Mouse (Mus musculus) kidney, embryonic 16.5 days (tissue): ENCODE results near the gene 4930435E12Rik. TPM values are rescaled to one million over a fixed set of nuclear protein-coding genes. Genes with fewer than 3 reads are reported as not detected.

ENCODE experiments used
- ATAC-seq: fragments of 200-750 bp; cut with Nextera tagmentation; 2 replicates; pipeline ENCODE4 v1.8.0; 2017; ENCODE audit warnings: moderate TSS enrichment; ENCODE audit not compliant: low FRiP score, low TSS enrichment
- H3K27ac ChIP-seq: fragments of 300-500 bp; sonication (generic); 2 replicates; pipeline ENCODE4 v1.5.1; 2014; ENCODE audit warnings: low read length
- H3K27me3 ChIP-seq: fragments of 300-500 bp; sonication (generic); 2 replicates; pipeline ENCODE4 v1.6.1; 2014; ENCODE audit warnings: low read length, control low read depth, mixed read lengths; ENCODE audit not compliant: insufficient read depth
- H3K36me3 ChIP-seq: fragments of 300-500 bp; sonication (generic); 2 replicates; pipeline ENCODE4 v1.6.1; 2014; ENCODE audit warnings: low read length, control low read depth, mixed read lengths; ENCODE audit not compliant: insufficient read depth
- H3K4me1 ChIP-seq: fragments of 300-500 bp; sonication (generic); 2 replicates; pipeline ENCODE4 v1.6.1; 2014; ENCODE audit warnings: low read length, control low read depth, mixed read lengths; ENCODE audit not compliant: insufficient read depth
- H3K4me2 ChIP-seq: fragments of 300-500 bp; sonication (generic); replicated peaks from 2 replicates; pipeline ENCODE4 v1.6.1; 2014; ENCODE audit warnings: low read depth, low read length
- H3K4me3 ChIP-seq: fragments of 300-500 bp; sonication (generic); 2 replicates; pipeline ENCODE4 v1.5.1; 2014; ENCODE audit warnings: mild to moderate bottlenecking, low read length
- H3K9ac ChIP-seq: fragments of 300-500 bp; sonication (generic); replicated peaks from 2 replicates; pipeline ENCODE4 v1.6.1; 2014; ENCODE audit warnings: low read length
- H3K9me3 ChIP-seq: fragments of 300-500 bp; sonication (generic); 2 replicates; pipeline ENCODE4 v1.6.1; 2016; ENCODE audit warnings: low read length, control low read depth
- WGBS: fragments of 180-500 bp; shearing (Covaris S2); extraction: QIAGEN DNeasy Blood & Tissue Kit; methylation state at CpG from one replicate; pipeline ENCODE4 v1.1.7; 2014; 5-methylcytosine and 5-hydroxymethylcytosine counted together
- polyA plus RNA-seq: library from polyadenylated mRNA; unstranded; fragments of >200 nt; fragmentation: Nextera tagmentation; extraction: Ambion mirVana; gene quantifications from 2 replicates; pipeline ENCODE4 v1.2.1, GENCODE M21; 2015

4930435E12Rik gene
- polyA plus RNA-seq, 1 experiment from 2014 or later = not detected

DNA sequence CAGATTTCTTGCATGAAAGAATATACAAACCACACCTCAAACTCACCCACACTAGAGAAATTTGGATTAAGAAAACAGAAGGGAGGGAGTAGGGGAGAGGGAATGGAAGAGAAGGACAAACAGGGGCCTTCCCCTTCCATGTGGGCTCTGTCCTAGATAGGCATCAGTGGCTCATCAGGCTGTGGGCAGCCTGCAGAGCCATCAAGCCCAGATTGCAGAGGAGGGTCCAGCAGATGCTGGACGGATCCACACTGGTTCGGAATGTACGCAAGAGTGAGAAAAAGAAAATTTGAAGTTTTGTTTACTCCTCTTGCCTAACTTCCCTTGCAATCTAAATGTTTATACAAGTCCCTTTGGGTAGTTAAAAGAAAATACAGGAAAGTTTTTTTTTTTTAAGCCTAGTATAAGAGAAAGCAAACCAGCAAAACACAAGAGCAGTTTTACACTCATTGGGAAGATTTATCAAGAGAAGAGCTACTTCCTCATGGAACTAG is 29.5 kb downstream of the 4930435E12Rik start:
- no peaks in the 10 kb centered on the region for H3K36me3 ChIP-seq
- H3K4me1 ChIP-seq = 0 out of 2 replicates have a peak, but pooled peaks cover 3% of the 10 kb centered on the region
- H3K9me3 ChIP-seq = no peaks in the 10 kb centered on the region
- H3K4me2 ChIP-seq = no peak overlapping the region
- no peak overlapping the region for H3K9ac ChIP-seq
- H3K27ac ChIP-seq = no peak overlapping the region
- H3K4me3 ChIP-seq = no peak overlapping the region
- no peak for ATAC-seq
- H3K27me3 ChIP-seq = no peaks in the 10 kb centered on the region
- 62% methylated on average over 3 of the region's 3 CpGs for WGBS

DNA sequence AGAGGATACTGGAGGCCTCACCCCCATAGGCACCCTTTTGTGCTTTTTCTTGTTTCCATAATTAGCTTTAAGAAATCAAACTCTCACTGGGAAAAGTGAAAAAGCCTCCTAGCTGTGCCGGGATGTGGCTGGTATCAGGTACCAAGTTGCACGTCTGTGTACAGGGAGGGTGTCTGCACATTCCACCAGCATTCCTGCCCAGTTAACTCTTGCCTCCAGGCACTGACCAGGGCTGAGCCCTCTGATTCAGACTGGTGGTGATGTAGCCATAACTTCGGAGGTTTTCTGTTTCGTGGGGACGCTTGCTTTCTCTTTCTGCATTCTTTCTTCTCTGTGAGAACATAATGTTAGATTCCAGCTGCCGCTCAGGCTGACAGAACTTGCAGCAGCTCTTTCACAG is 35.4 kb downstream of the 4930435E12Rik start:
- Histone ChIP-seq H3K27ac (no peak overlapping the region), H3K9ac (no peak overlapping the region), H3K4me1 (no peaks in the 10 kb centered on the region), H3K4me3 (no peak overlapping the region), H3K27me3 (no peaks in the 10 kb centered on the region), H3K4me2 (no peak overlapping the region), H3K36me3 (no peaks in the 10 kb centered on the region), H3K9me3 (no peaks in the 10 kb centered on the region)
- ATAC-seq = no peak
- 39% methylated on average over 6 of the region's 6 CpGs for WGBS

DNA sequence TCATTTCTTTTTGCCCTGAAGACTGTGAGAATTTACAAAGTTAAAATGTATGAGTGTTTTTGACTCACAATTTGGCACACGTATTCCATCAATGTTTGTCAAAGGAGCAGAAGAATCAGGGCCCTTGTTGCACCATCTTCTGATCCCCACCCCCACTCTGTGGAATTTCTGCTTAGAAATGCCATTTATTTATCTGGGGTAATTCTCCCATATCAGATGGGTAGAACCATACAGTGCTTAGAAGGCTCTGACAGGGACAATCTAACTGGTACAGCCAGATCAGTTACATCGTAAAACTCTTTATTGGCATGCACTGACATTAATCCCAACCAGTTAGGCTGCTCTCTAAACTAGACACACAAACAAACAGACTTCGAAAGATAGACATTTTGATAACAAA is 38.6 kb downstream of the 4930435E12Rik start:
- no peak overlapping the region for H3K4me3 ChIP-seq
- H3K9me3 ChIP-seq = no peaks in the 10 kb centered on the region
- H3K4me1 ChIP-seq = no peaks in the 10 kb centered on the region
- H3K4me2 ChIP-seq = no peak overlapping the region
- 61% methylated on average over 3 of the region's 3 CpGs for WGBS
- H3K36me3 ChIP-seq = no peaks in the 10 kb centered on the region
- ATAC-seq = no peak
- no peak overlapping the region for H3K27ac ChIP-seq
- H3K27me3 ChIP-seq = no peaks in the 10 kb centered on the region
- H3K9ac ChIP-seq = no peak overlapping the region

DNA sequence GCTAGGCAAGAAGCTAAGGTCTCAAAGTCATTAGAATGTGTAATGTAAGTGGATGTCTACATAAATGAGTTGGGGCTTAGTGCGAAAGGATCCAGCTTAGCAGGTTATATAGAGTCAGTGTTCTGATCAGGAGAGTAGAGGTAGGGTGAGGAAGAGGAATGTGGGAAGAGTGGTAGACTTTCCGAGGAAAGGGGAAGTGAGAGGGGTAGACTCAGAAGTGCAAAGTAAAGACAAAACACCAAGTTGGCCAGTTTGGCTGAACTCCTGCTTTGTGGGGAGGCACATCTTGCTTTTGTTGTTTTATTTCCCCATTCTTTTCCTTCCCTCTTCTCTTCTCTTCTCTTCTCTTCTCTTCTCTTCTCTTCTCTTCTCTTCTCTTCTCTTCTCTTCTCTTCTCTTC is 39.5 kb downstream of the 4930435E12Rik start:
- WGBS = 92% methylated on average over 2 of the region's 2 CpGs
- Histone ChIP-seq H3K9me3 (no peaks in the 10 kb centered on the region), H3K27me3 (no peaks in the 10 kb centered on the region), H3K4me1 (no peaks in the 10 kb centered on the region), H3K4me3 (no peak overlapping the region), H3K9ac (no peak overlapping the region), H3K4me2 (no peak overlapping the region), H3K27ac (no peak overlapping the region), H3K36me3 (no peaks in the 10 kb centered on the region)
- no peak for ATAC-seq

DNA sequence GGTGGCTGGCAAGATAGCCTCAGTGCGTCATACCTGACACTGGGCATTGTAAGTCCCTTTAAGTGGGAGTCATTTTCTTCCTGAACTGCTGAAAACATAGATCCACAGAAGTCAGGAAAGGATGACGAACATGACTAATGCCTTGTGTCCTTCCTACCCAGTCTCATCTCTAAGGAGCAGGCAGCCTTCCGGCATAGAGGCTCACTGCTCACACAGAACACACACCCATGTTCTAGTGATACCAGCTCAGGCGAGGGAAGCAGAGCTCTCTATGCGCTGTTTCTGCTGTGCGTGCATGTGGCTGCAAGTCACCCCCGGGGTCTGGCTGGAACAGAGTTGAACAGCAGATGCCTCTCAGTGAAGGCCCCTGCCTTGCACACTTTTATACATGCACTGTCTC is 43.2 kb downstream of the 4930435E12Rik start:
- H3K4me2 ChIP-seq = no peak overlapping the region
- no peak for ATAC-seq
- H3K4me3 ChIP-seq = no peak overlapping the region
- no peaks in the 10 kb centered on the region for H3K36me3 ChIP-seq
- no peaks in the 10 kb centered on the region for H3K9me3 ChIP-seq
- H3K27ac ChIP-seq = no peak overlapping the region
- WGBS = 84% methylated on average over 7 of the region's 7 CpGs
- H3K4me1 ChIP-seq = no peaks in the 10 kb centered on the region
- H3K27me3 ChIP-seq = no peaks in the 10 kb centered on the region
- no peak overlapping the region for H3K9ac ChIP-seq

DNA sequence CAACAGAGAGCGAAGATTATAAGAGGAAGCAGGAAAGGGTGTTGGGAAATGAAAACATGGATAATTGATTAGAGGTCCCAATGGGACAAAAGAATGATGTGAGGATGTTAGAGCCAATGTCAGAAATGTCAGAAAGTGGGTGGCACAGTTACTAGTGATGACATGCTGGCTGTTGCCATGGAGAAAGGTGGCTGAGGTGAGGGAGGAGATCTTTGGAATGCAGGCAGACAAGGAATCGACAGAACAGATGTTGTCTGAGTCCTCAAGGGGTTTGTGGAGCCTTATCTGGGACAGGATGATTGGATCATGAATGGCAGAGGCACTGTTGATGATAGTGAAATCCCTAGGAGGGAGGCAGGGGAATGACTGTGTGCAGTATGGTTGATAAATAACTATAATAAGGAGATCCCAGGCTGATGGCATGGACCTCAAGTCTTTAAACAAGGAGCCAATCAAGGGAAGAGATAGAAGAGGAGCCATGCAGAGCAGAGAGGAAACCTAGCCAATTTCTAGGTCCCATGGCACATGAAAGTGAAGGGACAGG is 46.0 kb downstream of the 4930435E12Rik start:
- Histone ChIP-seq H3K4me2 (no peak overlapping the region), H3K9ac (no peak overlapping the region), H3K36me3 (no peaks in the 10 kb centered on the region), H3K27me3 (no peaks in the 10 kb centered on the region), H3K27ac (no peak overlapping the region), H3K4me3 (no peak overlapping the region), H3K4me1 (no peaks in the 10 kb centered on the region), H3K9me3 (no peaks in the 10 kb centered on the region)
- no peak for ATAC-seq
- 44% methylated on average over 2 of the region's 2 CpGs for WGBS

DNA sequence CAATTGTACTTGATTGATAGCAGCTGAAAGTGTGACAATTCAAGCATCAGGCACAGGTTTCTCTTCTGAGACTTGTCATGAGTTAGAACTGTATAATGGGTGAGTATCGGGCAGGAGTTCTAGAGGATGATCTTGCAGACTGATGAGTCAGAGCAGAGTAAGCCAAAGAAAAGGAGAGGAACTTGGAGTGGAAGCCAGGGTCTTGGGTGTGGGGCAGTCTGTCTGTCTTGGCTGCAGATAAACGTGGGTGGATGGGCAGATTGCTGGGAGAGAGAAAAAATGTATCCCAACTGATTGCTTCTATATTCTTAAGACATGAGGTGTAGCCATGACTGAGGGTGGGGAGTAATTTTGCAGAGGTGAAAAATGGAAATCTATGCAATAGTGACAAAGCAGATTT is 46.6 kb downstream of the 4930435E12Rik start:
- no peak overlapping the region for H3K4me3 ChIP-seq
- H3K27ac ChIP-seq = no peak overlapping the region
- 72% methylated on average over 2 of the region's 2 CpGs for WGBS
- no peaks in the 10 kb centered on the region for H3K4me1 ChIP-seq
- H3K36me3 ChIP-seq = no peaks in the 10 kb centered on the region
- no peaks in the 10 kb centered on the region for H3K27me3 ChIP-seq
- no peak overlapping the region for H3K9ac ChIP-seq
- no peak overlapping the region for H3K4me2 ChIP-seq
- H3K9me3 ChIP-seq = no peaks in the 10 kb centered on the region
- ATAC-seq = no peak

DNA sequence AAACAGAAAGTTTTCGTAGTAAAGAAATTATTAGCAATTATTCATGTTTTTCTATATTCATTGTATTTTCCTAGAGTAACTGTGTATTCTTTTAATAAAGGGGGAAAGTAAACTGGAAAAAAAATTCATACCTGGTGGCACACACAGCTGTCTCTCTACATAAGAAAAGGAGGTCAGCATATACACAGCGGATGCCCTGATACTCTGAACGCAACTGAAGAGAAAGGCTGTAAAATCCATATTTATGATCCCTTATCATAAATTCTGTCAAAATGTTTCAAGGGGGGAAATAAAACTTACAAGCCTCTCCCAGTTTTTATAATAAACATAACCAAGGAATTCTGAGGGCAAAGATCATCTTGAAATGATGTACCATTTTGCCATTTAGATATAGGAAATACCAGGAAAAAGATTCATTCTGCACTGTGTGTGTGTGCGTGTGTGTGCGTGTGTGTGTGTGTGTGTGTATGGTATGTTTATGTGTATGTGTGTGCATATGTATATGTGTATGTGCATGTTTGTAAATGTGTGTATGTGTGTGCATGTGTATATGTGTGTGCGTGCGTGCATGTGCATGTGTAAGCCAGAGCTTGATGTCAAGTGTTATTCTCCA is 47.5 kb downstream of the 4930435E12Rik start:
- 86% methylated on average over 7 of the region's 7 CpGs for WGBS
- H3K9me3 ChIP-seq = no peaks in the 10 kb centered on the region
- no peak overlapping the region for H3K9ac ChIP-seq
- H3K4me3 ChIP-seq = no peak overlapping the region
- H3K4me1 ChIP-seq = no peaks in the 10 kb centered on the region
- H3K27ac ChIP-seq = no peak overlapping the region
- H3K36me3 ChIP-seq = no peaks in the 10 kb centered on the region
- H3K4me2 ChIP-seq = no peak overlapping the region
- ATAC-seq = no peak
- no peaks in the 10 kb centered on the region for H3K27me3 ChIP-seq

DNA sequence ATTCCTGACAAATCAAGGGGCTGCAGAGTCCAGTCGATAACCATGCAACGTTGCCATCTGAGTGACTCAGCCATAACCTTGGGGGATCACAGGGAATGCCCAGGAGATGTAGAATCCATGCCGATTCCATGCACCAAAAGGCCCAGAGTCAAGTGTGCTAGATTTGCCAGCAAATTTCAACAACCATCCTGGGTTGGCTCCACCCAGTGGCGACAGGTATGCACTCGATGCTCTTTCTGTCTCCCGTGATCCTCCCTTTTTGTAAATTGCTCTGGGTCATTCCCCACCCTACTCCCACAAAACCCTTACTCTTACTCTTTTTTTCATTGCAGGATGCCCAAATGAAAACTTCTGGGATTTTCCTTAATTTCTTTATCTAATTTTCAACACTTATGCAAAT is 52.2 kb downstream of the 4930435E12Rik start:
- Histone ChIP-seq H3K9ac (no peak overlapping the region), H3K27ac (no peak overlapping the region), H3K4me1 (peaks cover 20% of the 10 kb centered on the region; the same call in 1 of the 2 replicates), H3K9me3 (no peaks in the 10 kb centered on the region), H3K4me3 (no peak overlapping the region), H3K27me3 (no peaks in the 10 kb centered on the region), H3K4me2 (no peak overlapping the region), H3K36me3 (no peaks in the 10 kb centered on the region)
- WGBS = 56% methylated on average over 6 of the region's 6 CpGs
- no peak for ATAC-seq

DNA sequence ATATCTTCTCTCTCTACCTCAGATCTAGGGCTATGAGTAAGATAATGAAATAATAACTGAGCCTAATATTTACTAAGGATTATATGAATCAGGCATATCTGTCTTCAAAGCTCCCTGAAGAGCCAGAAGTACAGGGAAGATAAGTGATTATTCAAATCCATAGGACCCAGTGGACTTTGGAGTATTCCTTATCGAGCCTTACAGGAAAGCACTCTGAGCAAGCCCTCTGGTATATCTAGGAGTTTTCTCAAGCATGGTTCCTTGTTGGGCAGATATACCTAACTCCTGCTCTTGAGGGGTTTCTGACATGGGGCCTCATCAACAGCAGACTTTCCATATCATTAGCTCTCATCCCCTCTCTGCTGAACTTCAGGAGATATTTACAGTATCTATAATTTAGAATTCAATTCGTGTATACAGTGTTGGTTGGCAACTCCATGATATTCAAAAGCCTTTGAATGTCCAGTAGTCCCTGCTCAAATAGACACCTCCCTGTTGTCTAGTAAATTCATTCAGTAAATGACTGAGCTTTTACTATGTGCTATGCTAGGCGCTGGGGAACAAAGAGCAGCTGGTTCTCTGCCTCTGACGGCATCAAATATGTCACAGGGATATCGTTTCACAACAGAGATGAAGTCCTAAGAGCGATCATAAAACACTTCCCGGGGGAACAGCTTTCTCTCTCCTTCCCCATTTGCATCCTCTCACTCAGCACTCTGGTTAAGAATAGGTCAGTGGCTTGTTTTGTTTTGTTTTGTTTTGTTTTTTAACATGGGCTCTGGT is 53.4 kb downstream of the 4930435E12Rik start:
- 32% methylated on average over 7 of the region's 7 CpGs for WGBS
- no peak overlapping the region for H3K4me3 ChIP-seq
- H3K4me2 ChIP-seq = no peak overlapping the region
- no peaks in the 10 kb centered on the region for H3K27me3 ChIP-seq
- no peaks in the 10 kb centered on the region for H3K9me3 ChIP-seq
- no peak overlapping the region for H3K9ac ChIP-seq
- no peak for ATAC-seq
- peaks cover 20% of the 10 kb centered on the region; the same call in 1 of the 2 replicates for H3K4me1 ChIP-seq
- H3K27ac ChIP-seq = no peak overlapping the region
- H3K36me3 ChIP-seq = no peaks in the 10 kb centered on the region
